Mouse (Mus musculus): ENCODE measurements around the gene Crtc2. TPM values are rescaled to one million over a fixed set of nuclear protein-coding genes. Genes with fewer than 3 reads are reported as not detected.
A peak's percentile ranks its signal among the peaks of the same experiment; 100 is the strongest.

The Crtc2 gene
- 10 to 100 TPM; 39.7 to 43.8 (median 42.8) TPM for total RNA-seq (2022)

DNA sequence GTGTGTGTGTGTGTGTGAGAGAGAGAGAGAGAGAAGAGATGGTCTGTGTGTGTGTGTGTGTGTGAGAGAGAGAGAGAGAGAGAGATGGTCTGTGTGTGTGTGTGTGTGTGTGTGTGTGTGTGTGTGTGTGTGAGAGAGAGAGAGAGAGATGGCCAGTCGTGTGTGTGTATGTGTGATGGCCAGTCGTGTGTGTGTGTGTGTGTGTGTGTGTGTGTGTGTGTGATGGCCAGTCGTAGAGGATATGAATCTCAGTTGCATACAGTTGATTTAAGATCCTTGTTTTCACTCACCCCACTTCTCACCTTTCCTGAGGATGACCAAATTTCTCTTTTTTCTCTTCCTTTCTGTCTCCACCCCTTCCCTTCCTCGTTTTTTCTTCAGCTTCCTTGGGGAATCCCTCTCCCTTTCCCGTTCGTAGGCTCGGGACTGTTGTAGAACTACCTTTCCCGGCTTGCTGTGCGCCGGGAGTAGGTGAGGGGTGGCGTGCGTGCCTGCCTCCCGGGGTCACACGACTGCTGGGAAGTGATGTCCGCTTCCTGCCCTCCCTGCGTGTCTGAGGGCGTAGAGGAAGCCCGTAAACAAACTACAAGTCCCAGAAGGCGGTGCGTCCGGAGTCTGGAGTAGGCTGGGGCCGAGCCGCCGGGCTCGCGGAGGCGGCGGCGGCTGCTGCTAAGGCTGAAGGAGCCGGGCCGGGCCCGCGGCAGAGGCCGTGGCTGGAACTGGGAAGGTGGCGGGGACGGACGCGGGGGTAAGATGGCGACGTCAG is at the start of gene Crtc2:
Gene Crtc2, plus strand, starts transcription at position 511 of the 766 bp plus-strand sequence.
- peak; percentile 97 to 98 for DNase-seq (ENCODE audit: low spot score in 2 of 2)

DNA sequence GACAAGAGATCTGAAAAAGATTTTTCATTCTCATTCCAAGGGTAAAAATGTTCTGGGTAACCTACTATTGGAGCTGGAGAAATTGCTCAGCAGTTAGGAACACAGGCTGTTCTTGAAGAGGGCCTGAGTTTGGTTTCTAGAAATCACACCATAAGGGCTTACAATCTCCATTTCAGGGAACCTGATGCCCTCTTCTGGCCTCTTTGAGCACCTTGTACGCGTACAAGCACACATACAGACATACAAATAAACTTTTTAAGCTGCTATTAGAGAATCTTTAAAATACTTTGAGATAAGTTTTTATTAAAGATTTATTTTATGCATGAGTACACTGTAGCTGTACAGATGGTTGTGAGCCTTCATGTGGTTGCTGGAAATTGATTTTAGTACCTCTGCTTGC is 49.4 kb upstream of the Crtc2 start:
- DNase-seq (ENCODE audit: low spot score in 2 of 2) = no peak

DNA sequence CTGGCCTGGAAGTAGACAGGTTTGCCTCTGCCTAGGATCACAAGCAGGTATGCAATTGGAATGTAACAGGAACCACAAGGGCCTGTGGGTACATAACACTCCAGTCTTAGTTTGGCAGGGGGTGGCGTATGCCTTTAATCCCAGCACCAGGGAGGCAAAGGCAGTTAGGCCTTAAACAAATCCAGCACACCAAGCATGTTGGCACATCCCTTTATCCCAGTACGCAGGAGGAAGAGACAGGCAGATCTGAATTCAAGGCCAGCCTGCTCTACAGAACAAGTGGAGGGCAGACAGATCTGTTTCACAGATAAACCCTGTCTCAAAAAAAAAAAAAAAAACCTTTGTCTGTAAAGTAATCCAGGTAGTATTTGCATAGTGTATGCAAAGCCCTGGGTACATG is 45.3 kb upstream of the Crtc2 start:
- no peak for DNase-seq (ENCODE audit: low spot score in 2 of 2)

DNA sequence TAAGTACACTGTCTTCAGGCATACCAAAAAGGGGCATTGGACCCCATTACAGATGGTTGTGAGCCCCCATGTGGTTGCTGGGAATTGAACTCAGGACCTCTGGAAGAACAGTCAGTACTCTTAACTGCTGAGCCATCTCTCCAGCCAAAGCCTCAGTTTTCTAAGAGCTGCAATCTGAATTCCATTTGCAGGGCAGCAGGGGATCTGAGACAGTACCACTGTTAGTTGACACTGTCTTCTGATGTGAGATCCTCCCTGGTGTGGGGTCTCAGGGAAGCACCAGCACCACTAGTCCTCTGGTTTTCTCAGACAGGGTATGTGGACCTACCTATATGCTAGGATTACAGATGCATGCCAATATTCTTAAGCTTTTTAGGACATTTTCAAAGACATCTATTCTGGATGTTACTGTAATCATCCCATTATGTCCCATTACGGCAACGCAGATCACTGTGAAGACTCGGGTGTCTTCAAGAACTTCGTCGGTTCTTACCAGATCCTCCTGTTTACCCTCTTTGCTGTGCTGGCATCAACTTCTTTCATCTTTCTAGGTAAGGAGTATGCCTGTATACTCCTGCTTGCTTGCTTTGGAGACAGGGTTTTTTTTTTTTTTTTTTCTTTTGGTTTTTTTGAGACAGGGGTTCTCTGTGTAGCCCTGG is 43.9 kb upstream of the Crtc2 start:
- DNase-seq (ENCODE audit: low spot score in 2 of 2) = no peak

DNA sequence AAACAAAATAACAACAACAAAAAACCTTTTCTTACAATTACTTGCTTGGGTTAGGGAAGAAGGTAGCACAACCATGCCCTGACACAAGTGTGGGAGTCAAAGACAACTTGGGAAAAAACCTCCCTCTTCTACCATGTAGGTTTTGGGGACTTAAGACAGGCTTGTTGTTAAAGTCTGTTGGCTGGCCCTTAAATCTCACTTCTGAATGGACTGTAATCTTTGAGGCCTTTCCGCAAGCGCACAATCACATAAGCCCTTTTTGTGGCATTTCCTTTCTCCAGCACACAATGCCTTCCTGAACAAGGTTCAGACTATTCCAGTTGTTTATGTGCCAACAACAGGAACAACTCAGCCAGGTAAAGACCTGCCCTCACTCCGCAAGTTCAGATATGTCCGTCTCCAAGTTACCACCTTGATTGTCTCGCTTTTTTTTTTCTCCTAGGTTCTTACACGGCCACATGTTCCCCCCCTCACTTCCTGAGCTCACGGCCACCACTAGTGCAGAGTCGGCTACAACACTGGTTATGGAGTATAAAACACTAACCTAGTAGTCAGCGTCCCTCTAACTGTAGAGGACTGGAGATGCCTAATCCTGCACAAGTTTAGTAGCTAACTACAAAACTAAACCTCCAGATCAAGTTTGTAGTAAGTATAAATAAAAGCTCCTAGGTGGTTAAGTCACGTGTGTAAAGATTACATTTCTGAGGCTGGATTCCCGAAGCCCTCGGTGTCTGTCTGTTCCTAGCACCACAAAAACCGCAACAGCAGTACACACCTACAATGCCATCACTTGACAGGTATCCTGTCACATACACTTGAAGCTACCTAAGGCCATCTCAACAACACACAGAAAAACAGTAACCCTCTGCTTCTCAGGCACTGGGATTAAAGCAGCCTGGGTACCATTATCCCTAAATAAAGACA is 42.2 kb upstream of the Crtc2 start:
- DNase-seq (ENCODE audit: low spot score in 2 of 2) = no peak

DNA sequence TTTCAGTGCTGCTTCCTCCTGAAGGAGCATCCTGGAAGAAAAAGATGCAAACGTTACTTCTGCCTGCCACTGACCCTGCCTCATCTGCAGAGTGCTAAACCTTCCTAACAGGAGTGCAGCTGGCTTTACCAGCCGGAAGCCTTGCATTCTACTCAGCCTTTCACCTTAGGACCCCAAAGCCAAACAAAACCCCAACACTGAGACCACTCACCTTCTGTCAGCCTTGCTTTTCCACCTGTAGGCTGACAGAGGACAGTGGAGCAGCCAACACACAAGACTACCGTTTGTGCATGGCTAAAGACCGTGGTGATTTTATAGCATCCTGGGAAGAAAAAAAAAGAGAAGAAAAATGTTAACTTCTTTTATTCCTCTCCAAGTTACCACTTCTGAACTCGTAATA is 41.2 kb upstream of the Crtc2 start:
- DNase-seq (ENCODE audit: low spot score in 2 of 2) = no peak

DNA sequence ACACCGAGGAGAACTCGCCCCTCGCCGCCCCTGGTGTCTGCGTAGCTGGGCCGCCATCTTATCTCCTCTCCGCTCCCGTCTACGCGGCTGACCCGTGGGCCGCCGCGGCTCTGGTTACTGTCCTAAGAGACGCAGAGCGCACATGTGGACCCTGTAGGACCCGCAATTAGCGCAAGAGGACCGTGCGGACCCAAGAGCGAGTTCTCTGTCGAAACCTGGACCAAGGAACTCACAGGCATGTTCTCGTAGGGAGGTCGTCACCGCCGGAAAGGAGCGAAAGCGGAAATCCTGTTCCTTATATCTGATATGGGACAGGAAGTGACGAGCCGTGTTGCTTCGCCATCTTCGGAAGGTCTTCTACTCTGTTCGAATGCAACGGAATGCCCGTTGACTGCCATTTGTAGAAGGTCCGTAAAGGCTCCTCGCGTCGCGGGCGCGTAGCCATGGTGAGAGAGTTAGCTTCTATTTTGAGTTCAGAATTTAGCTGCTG is 40.5 kb upstream of the Crtc2 start, which contains the start of the genes Rps27 and Rab13:
Gene Rps27, minus strand, starts transcription at position 275 of the 490 bp plus-strand sequence.
Gene Rab13, plus strand, starts transcription at position 319 of the 490 bp plus-strand sequence.
- peak; percentile 93 to 94 for DNase-seq (ENCODE audit: low spot score in 2 of 2)

DNA sequence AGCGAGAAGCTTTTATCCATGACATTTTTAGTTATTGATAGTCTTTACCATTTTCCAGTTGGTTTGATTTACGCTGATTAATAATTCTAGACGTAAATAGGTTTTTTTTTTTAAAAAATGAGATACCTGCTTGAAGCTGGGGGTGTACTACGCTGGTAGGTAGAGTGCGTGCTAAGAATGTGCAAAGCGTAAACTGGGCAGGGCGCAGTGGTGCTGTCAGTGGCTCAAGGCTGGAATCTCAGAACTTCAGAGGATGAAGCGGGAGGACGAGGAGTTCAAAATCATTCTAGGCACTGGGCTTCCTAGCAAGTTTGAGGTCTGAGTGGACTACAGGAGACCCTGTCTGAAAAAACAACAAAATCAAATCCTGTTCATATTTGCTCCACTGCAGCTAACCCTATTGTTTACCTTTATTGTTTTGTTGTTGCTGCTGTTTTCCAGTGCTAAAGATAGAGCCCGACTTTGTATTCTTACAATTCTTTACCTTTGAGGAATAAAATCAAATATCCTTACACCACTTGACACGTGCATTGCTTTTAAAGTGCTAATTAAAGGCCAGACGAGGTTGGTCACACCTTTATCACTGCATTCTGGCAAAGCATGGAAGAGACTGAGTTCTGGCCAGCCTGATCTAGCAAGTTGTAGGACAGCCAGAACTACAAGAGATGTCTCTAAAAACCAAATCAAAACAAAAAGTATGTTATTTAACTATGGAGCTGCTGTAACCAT is 39.8 kb upstream of the Crtc2 start:
- no peak for DNase-seq (ENCODE audit: low spot score in 2 of 2)

DNA sequence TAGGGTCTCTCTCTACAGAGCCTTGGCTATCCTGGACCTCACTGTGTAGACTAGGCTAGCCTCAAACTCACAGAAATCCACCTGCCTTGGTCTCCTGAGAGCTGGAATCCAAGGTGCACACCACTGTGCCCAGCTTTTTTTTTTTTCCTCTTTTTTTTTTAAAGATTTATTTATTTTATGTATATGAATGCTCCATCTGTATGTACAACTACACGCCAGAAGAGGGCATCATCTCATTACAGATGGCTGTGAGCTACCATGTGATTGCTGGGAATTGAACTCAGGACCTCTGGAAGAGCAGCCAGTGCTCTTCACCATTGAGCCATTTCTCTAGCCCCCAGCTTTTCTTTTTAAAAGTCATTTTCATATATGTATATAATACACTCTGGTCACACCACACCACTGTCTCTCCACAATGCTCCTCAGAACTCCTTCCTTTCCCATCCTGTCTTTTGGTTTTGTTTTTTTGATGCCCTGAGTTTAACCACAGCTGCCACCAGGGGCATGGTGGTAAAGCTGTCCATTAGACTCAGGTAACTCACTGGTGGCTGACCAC is 38.1 kb upstream of the Crtc2 start:
- no peak for DNase-seq (ENCODE audit: low spot score in 2 of 2)

DNA sequence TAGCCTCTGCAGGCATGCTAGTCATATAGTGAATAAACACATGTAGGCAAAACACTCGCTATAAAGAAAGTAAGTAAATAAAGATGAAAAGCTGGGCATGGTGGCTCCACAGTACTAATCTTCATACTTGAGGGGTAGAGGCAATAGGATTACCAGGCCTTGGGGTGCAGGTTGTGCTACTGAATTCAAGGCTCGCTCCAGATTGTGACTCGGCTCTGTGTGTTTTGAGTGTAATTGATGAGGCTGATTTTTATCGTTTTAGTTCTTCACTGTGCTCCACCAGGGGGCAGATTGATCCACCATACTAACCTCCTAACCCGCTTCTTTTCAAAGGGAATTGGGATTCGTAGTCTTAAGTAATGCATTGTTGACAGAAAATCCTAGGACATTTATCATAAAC is 33.9 kb upstream of the Crtc2 start:
- peak in 1 of 2 experiments; percentile 65 for DNase-seq (ENCODE audit: low spot score in 2 of 2)

DNA sequence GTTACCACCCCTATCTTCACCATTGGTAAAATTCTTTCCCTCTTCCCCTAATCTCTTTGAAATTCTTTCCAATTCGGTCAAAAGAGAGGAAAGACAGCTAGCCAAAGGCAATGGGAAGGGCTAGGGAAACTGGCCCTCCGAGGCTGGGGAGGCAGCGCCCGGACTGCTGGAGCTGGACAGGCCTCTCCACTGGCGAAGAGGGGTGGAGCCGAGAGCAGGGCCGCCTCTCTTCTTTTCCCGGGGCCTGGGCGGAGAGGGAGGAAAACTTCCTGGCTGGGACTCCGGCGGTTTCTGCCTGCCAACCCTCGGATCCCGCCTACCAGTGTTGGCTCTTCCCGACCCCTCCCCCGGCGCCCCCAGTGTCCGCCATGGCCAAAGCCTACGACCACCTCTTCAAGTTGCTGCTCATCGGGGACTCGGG is 33.4 kb upstream of the Crtc2 start:
- DNase-seq (ENCODE audit: low spot score in 2 of 2) = peak in 1 of 2 experiments; percentile 18

DNA sequence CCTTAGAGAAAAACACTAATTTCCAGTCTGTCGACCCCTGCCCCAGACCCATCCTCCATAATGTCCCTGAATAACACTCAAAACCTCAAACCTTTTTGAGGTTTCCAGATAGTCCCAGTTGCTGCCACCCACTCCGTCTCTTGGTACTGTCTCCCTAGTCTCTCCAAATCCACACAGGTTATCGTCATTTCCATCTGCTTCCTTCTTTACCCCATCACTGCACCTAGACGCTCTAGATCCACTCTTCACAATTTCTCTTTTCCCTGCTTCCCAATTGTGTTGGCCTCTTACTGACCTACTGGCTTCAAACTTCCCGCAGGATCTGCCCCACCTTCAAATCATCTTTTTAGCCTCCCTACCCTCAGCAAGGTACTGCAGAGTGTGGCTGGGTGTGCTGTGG is 32.8 kb upstream of the Crtc2 start:
- no peak for DNase-seq (ENCODE audit: low spot score in 2 of 2)

DNA sequence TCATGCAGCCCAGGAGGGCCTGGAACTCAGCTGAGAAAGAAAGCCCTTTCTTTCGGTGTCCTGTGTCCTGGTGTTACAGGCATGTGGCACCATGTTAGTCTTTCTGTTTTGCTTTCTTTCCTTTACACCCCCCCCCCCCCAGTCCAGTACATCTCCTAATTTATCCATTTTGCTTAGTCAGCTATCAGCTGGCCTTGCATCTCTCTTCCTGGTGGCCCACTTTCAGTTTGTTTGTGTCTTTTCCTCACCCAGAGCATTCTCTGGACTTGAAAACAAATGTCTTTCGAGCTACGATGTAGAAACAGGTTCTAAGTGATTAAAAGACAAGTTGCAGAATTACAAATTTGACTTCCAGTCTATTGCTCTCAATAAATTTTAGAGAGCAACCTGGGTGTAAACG is 31.5 kb upstream of the Crtc2 start:
- DNase-seq (ENCODE audit: low spot score in 2 of 2) = no peak

DNA sequence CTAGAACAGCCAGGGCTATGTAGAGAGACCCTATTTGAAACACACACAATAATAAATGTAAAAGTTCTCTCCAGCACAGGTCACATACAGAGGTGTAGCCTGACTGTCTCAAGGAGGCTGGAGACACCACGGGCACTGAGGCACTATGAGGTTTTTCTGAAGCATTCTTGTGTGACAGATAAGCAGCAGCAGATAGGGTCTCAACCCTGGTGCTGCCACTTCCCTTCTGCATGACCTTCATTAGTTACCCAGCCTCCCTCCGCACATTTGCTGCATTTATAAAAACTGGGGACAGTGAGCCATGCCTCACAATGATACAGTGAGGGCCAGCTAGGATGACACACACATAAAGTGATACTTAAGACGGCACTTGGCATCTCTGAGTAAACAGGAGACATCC is 31.0 kb upstream of the Crtc2 start:
- no peak for DNase-seq (ENCODE audit: low spot score in 2 of 2)

DNA sequence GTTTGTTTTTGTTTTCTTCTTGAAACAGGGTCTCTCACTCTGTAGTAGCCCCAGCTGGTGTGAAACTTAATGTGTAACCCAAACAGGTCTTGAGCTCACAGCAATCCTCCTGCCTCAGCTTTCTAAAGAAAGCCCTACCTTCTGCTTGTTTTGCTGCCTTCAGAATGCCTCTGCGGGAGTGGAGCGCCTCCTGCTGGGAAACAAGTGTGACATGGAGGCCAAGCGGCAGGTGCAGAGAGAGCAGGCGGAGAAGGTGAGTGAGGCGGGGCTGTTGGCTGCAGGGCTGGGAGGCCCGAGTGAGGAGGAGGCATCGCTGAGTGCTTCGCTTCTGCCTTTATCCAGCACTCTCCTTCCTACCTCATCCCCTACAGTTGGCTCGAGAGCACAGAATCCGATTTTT is 29.6 kb upstream of the Crtc2 start:
- no peak for DNase-seq (ENCODE audit: low spot score in 2 of 2)

DNA sequence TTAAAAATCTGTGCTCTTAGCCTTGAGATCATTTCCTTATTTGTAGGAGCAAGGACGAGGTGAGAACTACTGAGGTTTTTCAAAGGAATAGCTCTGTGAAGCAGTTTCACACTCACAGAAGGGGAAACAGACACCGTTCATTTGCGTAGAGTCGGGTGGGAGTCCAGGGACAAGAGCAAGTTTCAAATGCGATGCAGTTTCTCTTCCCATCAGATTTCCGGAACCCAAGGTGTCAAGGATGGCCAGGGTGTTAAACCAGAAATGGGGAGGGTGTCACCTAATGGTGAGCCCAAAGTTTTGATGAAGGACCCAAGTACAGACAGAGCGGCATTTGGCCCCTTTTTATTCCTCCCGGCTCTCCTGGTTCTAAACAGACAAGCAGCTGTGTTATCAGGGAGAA is 22.9 kb upstream of the Crtc2 start:
- DNase-seq (ENCODE audit: low spot score in 2 of 2) = no peak

DNA sequence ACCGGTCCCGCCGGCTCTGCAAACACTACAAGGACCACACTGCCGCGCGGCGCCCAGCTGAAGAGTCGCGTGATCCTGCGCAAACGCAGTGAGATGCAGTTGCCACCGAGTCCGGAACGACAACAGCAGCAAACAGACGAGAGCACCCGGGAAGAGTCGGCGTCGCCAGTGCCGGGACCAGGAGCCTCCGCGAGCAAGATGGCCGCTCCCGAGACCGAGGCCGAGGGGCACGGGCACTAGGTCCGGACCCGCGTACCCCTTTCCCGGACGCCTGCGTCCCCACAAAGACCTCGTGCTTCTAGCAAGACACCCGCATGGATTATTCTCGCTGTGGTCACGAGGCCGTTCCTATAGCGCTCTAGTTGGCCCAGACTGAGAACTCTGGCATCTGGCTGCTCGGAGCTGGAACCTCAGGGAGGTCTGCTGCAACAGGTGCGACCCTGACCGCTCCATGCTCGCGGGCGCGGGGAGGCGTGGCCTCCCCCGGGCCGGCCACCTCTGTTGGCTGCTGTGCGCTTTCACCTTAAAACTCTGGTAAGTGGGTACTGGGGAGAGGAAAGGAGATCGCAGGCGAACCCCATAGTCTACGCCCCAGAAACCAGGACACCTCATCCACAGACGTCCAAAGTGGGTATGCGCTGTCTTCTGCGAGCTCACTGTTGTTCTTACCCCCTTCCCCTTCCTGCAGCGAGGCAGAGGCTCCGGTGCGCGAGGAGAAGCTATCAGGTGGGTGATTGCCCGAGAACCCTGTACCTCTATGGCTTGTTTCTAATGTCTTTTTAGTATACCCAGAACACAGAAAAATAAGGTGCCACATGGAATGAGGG is 22.2 kb upstream of the Crtc2 start, which contains the start of gene Jtb:
Gene Jtb, plus strand, starts transcription at position 91 of the 827 bp plus-strand sequence.
- peak; percentile 95 to 96 for DNase-seq (ENCODE audit: low spot score in 2 of 2)

DNA sequence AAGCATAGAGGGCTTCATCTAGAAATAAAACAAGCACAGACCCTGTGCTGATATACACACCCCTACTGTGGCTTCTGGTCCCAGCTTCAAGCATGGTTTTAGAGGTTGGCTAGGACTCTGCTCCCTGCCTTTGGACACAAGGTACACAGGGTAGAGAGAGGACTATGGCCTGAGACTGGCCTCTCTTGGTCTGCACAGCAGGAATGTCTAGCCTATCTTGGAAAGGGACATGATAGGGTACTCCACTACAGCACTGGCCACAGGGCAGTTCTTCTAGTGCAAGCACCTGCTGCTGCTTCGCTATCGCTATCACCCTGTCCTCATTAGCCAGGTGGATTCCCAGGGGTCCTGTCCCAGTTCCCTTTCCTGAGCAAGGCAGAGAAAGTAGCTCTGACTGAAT is 12.7 kb upstream of the Crtc2 start:
- DNase-seq (ENCODE audit: low spot score in 2 of 2) = no peak

DNA sequence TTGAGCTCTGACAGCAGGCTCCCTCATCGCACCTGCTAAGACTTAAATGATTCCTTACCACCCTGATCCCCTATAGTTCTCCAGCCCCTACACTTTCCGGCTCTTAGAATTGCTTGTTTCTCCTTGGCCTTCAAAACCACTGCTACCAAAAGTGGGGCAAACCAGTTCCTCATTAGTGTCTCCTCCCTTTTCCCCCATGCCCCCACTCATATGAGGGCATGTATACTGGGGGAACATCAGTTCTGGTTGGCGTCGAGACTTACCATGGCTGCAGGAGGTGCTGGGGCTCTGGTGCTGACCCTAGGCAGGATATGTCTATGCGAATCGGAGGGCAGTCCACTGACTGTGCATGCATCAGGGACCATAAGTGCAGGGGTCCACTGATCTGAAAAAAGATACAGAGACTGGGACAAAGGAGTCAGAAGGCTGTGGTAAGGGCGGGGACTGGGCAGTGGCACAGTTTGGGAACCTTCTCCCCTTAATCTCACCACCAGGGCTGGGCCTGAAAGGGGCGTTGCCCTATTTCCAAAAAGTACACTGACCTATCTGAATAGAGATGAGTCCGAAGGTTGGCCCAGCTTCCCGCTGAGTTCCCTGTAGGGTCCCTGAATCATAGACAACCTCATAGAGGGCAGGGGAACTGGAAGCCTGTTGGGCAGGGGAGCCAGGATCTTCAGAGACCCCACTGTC is 12.1 kb upstream of the Crtc2 start:
- no peak for DNase-seq (ENCODE audit: low spot score in 2 of 2)

Measured in layer of hippocampus, adult 8-10 months (tissue).